In genomic region chr9:77340159-77340862, GRCm38 (mm10) we compare ENCODE assay signal across 8 mouse cellular contexts. TPM values are rescaled to one million over a fixed set of nuclear protein-coding genes. Genes with fewer than 3 reads are reported as not detected.
A peak's percentile ranks its signal among the peaks of the same experiment; 100 is the strongest.
DNase-seq lines count a peak whose midpoint lies in the region; ATAC-seq and TF ChIP-seq lines count a peak whose summit lies in the region.

No protein-coding gene starts in this region.

- no peak for TF ChIP-seq CTCF in intestine, postnatal 0 days (IDR thresholded peaks at IDR 0.05; ENCODE audit: low read depth)

- no peak overlapping the region for H3K9ac ChIP-seq in kidney, embryonic 15.5 days
- no peak overlapping the region for H3K9ac ChIP-seq in forebrain, embryonic 11.5 days (ENCODE audit: low read length)
- no peak overlapping the region for H3K9ac ChIP-seq in intestine, postnatal 0 days (ENCODE audit: low read depth, low read length)
- no peak overlapping the region; the same call in 1 of the 2 replicates for H3K9ac ChIP-seq in midbrain, embryonic 13.5 days (replicated peaks)

- H3K27me3 ChIP-seq in kidney, embryonic 15.5 days = no peaks in the 10 kb centered on the region
- H3K27me3 ChIP-seq in forebrain, embryonic 11.5 days (ENCODE audit: control insufficient read depth, insufficient read depth, low read length) = no peaks in the 10 kb centered on the region
- no peaks in the 10 kb centered on the region for H3K27me3 ChIP-seq in intestine, postnatal 0 days (replicated peaks; ENCODE audit: control insufficient read depth, insufficient read depth, low read length)
- H3K27me3 ChIP-seq in midbrain, embryonic 13.5 days = no peaks in the 10 kb centered on the region

- H3K4me3 ChIP-seq in kidney, embryonic 15.5 days (replicated peaks) = no peak overlapping the region
- no peak overlapping the region for H3K4me3 ChIP-seq in forebrain, embryonic 11.5 days (ENCODE audit: low read depth, low read length)
- H3K4me3 ChIP-seq in intestine, postnatal 0 days (ENCODE audit: low read depth, low read length) = no peak overlapping the region
- H3K4me3 ChIP-seq in midbrain, embryonic 13.5 days (replicated peaks) = peak overlapping the region; percentile 24

- DNase-seq in kidney, adult 8-10 months = no peak
- DNase-seq in forebrain, embryonic 11.5 days (ENCODE audit: low spot score) = no peak
- no peak for DNase-seq in thymus, postnatal 0 days (ENCODE audit: low spot score)
- DNase-seq in ovary, adult 18-20 months (ENCODE audit: low spot score) = no peak
- DNase-seq in lung, postnatal 4 days = no peak

- 56% methylated on average over 18 of the region's 18 CpGs for WGBS in kidney, embryonic 15.5 days
- 34% methylated on average over 18 of the region's 18 CpGs for WGBS in forebrain, embryonic 11.5 days
- WGBS in intestine, postnatal 0 days = 30% methylated on average over 18 of the region's 18 CpGs
- WGBS in midbrain, embryonic 13.5 days = 17% methylated on average over 18 of the region's 18 CpGs

- ATAC-seq in kidney, embryonic 15.5 days (replicated peaks; ENCODE audit: low FRiP score) = no peak
- 0 out of 2 replicates have a peak, but pooled peaks have one; percentile 59 for ATAC-seq in forebrain, embryonic 11.5 days (replicated peaks; ENCODE audit: low FRiP score)
- no peak for ATAC-seq in intestine, postnatal 0 days
- peak; percentile 90 for ATAC-seq in midbrain, embryonic 13.5 days

- 0 out of 2 replicates have a peak overlapping the region, but pooled peaks have one; percentile 0 for H3K4me2 ChIP-seq in kidney, embryonic 15.5 days
- H3K4me2 ChIP-seq in forebrain, embryonic 11.5 days (ENCODE audit: low read depth, low read length, severe bottlenecking) = peak overlapping the region; percentile 22; the same call in 1 of the 2 replicates
- H3K4me2 ChIP-seq in intestine, postnatal 0 days (replicated peaks; ENCODE audit: low read depth) = peak overlapping the region; percentile 47
- H3K4me2 ChIP-seq in midbrain, embryonic 13.5 days (replicated peaks) = peak overlapping the region; percentile 48

- no peaks in the 10 kb centered on the region for H3K36me3 ChIP-seq in kidney, embryonic 15.5 days
- H3K36me3 ChIP-seq in forebrain, embryonic 11.5 days (ENCODE audit: control insufficient read depth, insufficient read depth, low read length) = no peaks in the 10 kb centered on the region
- H3K36me3 ChIP-seq in intestine, postnatal 0 days (ENCODE audit: control insufficient read depth, insufficient read depth) = no peaks in the 10 kb centered on the region
- no peaks in the 10 kb centered on the region for H3K36me3 ChIP-seq in midbrain, embryonic 13.5 days

- no peaks in the 10 kb centered on the region for H3K4me1 ChIP-seq in kidney, embryonic 15.5 days
- H3K4me1 ChIP-seq in forebrain, embryonic 11.5 days (replicated peaks; ENCODE audit: control insufficient read depth, insufficient read depth, low read length) = 0 out of 2 replicates have a peak, but pooled peaks cover 2% of the 10 kb centered on the region
- H3K4me1 ChIP-seq in intestine, postnatal 0 days (replicated peaks; ENCODE audit: control insufficient read depth, insufficient read depth, low read length) = no peaks in the 10 kb centered on the region
- peaks cover 15% of the 10 kb centered on the region for H3K4me1 ChIP-seq in midbrain, embryonic 13.5 days (replicated peaks)

- H3K27ac ChIP-seq in kidney, embryonic 15.5 days = no peak overlapping the region
- no peak overlapping the region for H3K27ac ChIP-seq in forebrain, embryonic 11.5 days (ENCODE audit: low read depth, low read length)
- no peak overlapping the region for H3K27ac ChIP-seq in intestine, postnatal 0 days (ENCODE audit: low read depth, low read length)
- peak overlapping the region; percentile 63 for H3K27ac ChIP-seq in midbrain, embryonic 13.5 days

- no peaks in the 10 kb centered on the region for H3K9me3 ChIP-seq in kidney, embryonic 15.5 days (replicated peaks)
- no peaks in the 10 kb centered on the region for H3K9me3 ChIP-seq in forebrain, embryonic 11.5 days (ENCODE audit: control insufficient read depth, low read length)
- H3K9me3 ChIP-seq in intestine, postnatal 0 days (ENCODE audit: control insufficient read depth) = no peaks in the 10 kb centered on the region
- no peaks in the 10 kb centered on the region for H3K9me3 ChIP-seq in midbrain, embryonic 13.5 days

RNA-seq across cellular contexts. Expression of gene Mlip, which starts 12.5 kb away (rescaled TPM):
- 0.31 and 1.1 TPM in 2 replicates for polyA plus RNA-seq in kidney, embryonic 15.5 days (2015; fragmentation: Nextera tagmentation; extraction: Ambion mirVana)
- polyA plus RNA-seq in forebrain, embryonic 11.5 days (2014; fragmentation: Nextera tagmentation; extraction: Ambion mirVana) = 0.27 TPM in 1 of 2 replicates, not detected in the other
- polyA plus RNA-seq in intestine, postnatal 0 days (2015; fragmentation: Nextera tagmentation; extraction: Ambion mirVana) = 0.47 and 0.52 TPM in 2 replicates
- 0.32 and 0.54 TPM in 2 replicates for polyA plus RNA-seq in midbrain, embryonic 13.5 days (2015; fragmentation: Nextera tagmentation; extraction: Ambion mirVana)
- polyA plus RNA-seq in thymus, postnatal 0 days (2015; fragmentation: Nextera tagmentation; extraction: Ambion mirVana) = 0.14 TPM in 1 of 2 replicates, not detected in the other

Comparison
In these comparisons a context has a peak if more than half of its experiments do, and no peak if none do; other contexts are left out.
1. ATAC-seq: peak in forebrain, embryonic 11.5 days (single experiment) and midbrain, embryonic 13.5 days (single experiment); none in kidney, embryonic 15.5 days (single experiment) and intestine, postnatal 0 days (single experiment).
2. Peak in every context shown above with its lines, with median percentiles within 50 percentile points of each other: H3K4me2 ChIP-seq.